Mouse (Mus musculus) Patski (cell line): ENCODE data around the gene Usp47. TPM values are rescaled to one million over a fixed set of nuclear protein-coding genes. Genes with fewer than 3 reads are reported as not detected.

Experiments
- ATAC-seq: fragments of 100-300 bp; one replicate; pipeline ENCODE4 v1.8.0; 2021
- CTCF ChIA-PET: fragments of 350-600 bp; sonication (Branson Sonifier 250); formaldehyde crosslinking; loops from one replicate; lab custom pipeline; 2022; ENCODE audit warnings: inconsistent platforms; lab: Charles Lee
- POLR2A ChIA-PET: fragments of 350-600 bp; sonication (Branson Sonifier 250); formaldehyde crosslinking; loops from one replicate; lab custom pipeline; 2022; ENCODE audit warnings: antibody characterized with exemption, inconsistent platforms; lab: Charles Lee
- DNase-seq: peaks from one replicate; pipeline ENCODE4 v3.0.0-alpha.2; 2011; ENCODE audit warnings: low read depth, low spot score
- H3K27me3 ChIP-seq: fragments of 371-371 bp; one replicate; pipeline ENCODE4 v1.5.1; 2021
- CTCF ChIP-seq: fragments of 100-300 bp; IDR thresholded peaks from one replicate; pipeline ENCODE4 v1.5.1; 2021
- in situ Hi-C: fragments of 300-500 bp; cut with MboI; formaldehyde crosslinking; loops from 3 replicates; pipeline ENCODE4 v1.11.1; 2018; ENCODE audit warnings: low pct_unique_long_range_greater_than_20kb, mixed read lengths
- polyA plus RNA-seq: library from polyadenylated mRNA; unstranded; gene quantifications from one replicate; pipeline ENCODE4 v1.2.3, GENCODE M21; 2021

The Usp47 gene
- polyA plus RNA-seq, 1 experiment from 2014 or later = 79.3 TPM

GRCm38 (mm10) chr7:112132005-112132404 lies 108.7 kb downstream of the Usp47 start:
- ChIA-PET POLR2A (interaction anchor here (0.6 kb wide), 1 partner anchor 32 kb away, joined by 5 read pairs; no protein-coding TSS in a partner anchor), CTCF (no interaction called here)
- ATAC-seq (no peak), DNase-seq (no peak)
- H3K27me3 ChIP-seq = no peaks in the 10 kb centered on the region
- in situ Hi-C loops = no loop called here
- no peak for TF ChIP-seq CTCF

GRCm38 (mm10) chr7:112133277-112133676 lies 110.0 kb downstream of the Usp47 start:
- no peaks in the 10 kb centered on the region for H3K27me3 ChIP-seq
- DNase-seq (no peak), ATAC-seq (no peak)
- no peak for TF ChIP-seq CTCF
- in situ Hi-C loops = no loop called here
- CTCF ChIA-PET = no interaction called here
- POLR2A ChIA-PET = no interaction called here

GRCm38 (mm10) chr7:112135161-112135560 lies 111.9 kb downstream of the Usp47 start:
- no peak for ATAC-seq
- in situ Hi-C loops = no loop called here
- POLR2A ChIA-PET = no interaction called here

GRCm38 (mm10) chr7:112136537-112136936 lies 113.2 kb downstream of the Usp47 start:
- ChIA-PET CTCF (no interaction called here), POLR2A (no interaction called here)
- no peak for DNase-seq
- H3K27me3 ChIP-seq = no peaks in the 10 kb centered on the region
- no peak for TF ChIP-seq CTCF
- ATAC-seq = no peak
- in situ Hi-C loops = no loop called here

More at GRCm38 (mm10) chr7:112135161-112135560, 111.9 kb downstream of the Usp47 start:
- no peak for TF ChIP-seq CTCF
- no peaks in the 10 kb centered on the region for H3K27me3 ChIP-seq
- CTCF ChIA-PET = no interaction called here
- DNase-seq = no peak

- ChIA-PET CTCF (interaction anchor here (1.0 kb wide), 1 partner anchor 9 kb away, joined by 3 read pairs; no protein-coding TSS in a partner anchor), POLR2A (interaction anchor here (0.6 kb wide), 1 partner anchor 332 kb away, joined by 3 read pairs; no protein-coding TSS in a partner anchor)
- ATAC-seq (no peak), DNase-seq (no peak)
- in situ Hi-C loops = no loop called here
- no peak for TF ChIP-seq CTCF
- no peaks in the 10 kb centered on the region for H3K27me3 ChIP-seq
Measured at GRCm38 (mm10) chr7:112138168-112138508, 114.8 kb downstream of the Usp47 start.

GRCm38 (mm10) chr7:112138509-112139405 lies 115.5 kb downstream of the Usp47 start:
- DNase-seq = no peak

GRCm38 (mm10) chr7:112140725-112141124 lies 117.4 kb downstream of the Usp47 start:
- no peak for DNase-seq
- no peak for TF ChIP-seq CTCF
- CTCF ChIA-PET = interaction anchor here (0.8 kb wide), 1 partner anchor 18 kb away, joined by 3 read pairs; the partner anchor contains the start of gene Dkk3
- H3K27me3 ChIP-seq = no peaks in the 10 kb centered on the region
- POLR2A ChIA-PET = no interaction called here
- in situ Hi-C loops = no loop called here
- no peak for ATAC-seq

More at GRCm38 (mm10) chr7:112138509-112139405, 115.5 kb downstream of the Usp47 start:
- no peak for TF ChIP-seq CTCF
- POLR2A ChIA-PET = interaction anchor here (0.6 kb wide), 1 partner anchor 332 kb away, joined by 3 read pairs; no protein-coding TSS in a partner anchor
- CTCF ChIA-PET = interaction anchor here (1.0 kb wide), 1 partner anchor 9 kb away, joined by 3 read pairs; no protein-coding TSS in a partner anchor
- no peaks in the 10 kb centered on the region for H3K27me3 ChIP-seq
- ATAC-seq = no peak
- in situ Hi-C loops = no loop called here

- no peaks in the 10 kb centered on the region for H3K27me3 ChIP-seq
- no peak for TF ChIP-seq CTCF
- DNase-seq (no peak), ATAC-seq (peak; percentile 27)
- in situ Hi-C loops = no loop called here
- ChIA-PET POLR2A (interaction anchor here (2.4 kb wide), 1 partner anchor 15 kb away, joined by 8 read pairs; no protein-coding TSS in a partner anchor), CTCF (interaction anchor here (1.5 kb wide), 1 partner anchor 12 kb away, joined by 4 read pairs; no protein-coding TSS in a partner anchor)
Measured at GRCm38 (mm10) chr7:112142616-112143015, 119.3 kb downstream of the Usp47 start.

- DNase-seq (no peak), ATAC-seq (no peak)
- no peak for TF ChIP-seq CTCF
- in situ Hi-C loops = no loop called here
- ChIA-PET CTCF (no interaction called here), POLR2A (interaction anchor here (2.4 kb wide), 1 partner anchor 15 kb away, joined by 8 read pairs; no protein-coding TSS in a partner anchor)
- H3K27me3 ChIP-seq = no peaks in the 10 kb centered on the region
Measured at GRCm38 (mm10) chr7:112143090-112143500, 119.8 kb downstream of the Usp47 start.

- DNase-seq (no peak), ATAC-seq (no peak)
- no peak for TF ChIP-seq CTCF
- in situ Hi-C loops = no loop called here
- H3K27me3 ChIP-seq = no peaks in the 10 kb centered on the region
- CTCF ChIA-PET = interaction anchor here (1.4 to 1.5 kb wide), 2 partner anchors 10 to 54 kb away, joined by 3 to 9 read pairs; no protein-coding TSS in a partner anchor
- POLR2A ChIA-PET = interaction anchor here (2.4 kb wide), 1 partner anchor 14 kb away, joined by 8 read pairs; no protein-coding TSS in a partner anchor
Measured at GRCm38 (mm10) chr7:112143978-112144377, 120.7 kb downstream of the Usp47 start.
